Mouse (Mus musculus): ENCODE results near the gene Fam198b.
A peak's percentile ranks its signal among the peaks of the same experiment; 100 is the strongest.

Gene Fam198b

GRCm38 (mm10) chr3:79884305-79884704 lies at the start of gene Fam198b:
Fam198b (plus strand) TSS chr3:79884533.
- no peak for DNase-seq (ENCODE audit: low spot score in 2 of 2)

GRCm38 (mm10) chr3:79838751-79839150 lies 45.6 kb upstream of the Fam198b start:
- DNase-seq (ENCODE audit: low spot score in 2 of 2) = no peak

- DNase-seq (ENCODE audit: low spot score in 2 of 2) = no peak
These were observed 42.9 kb upstream of the Fam198b start for GRCm38 (mm10) chr3:79841475-79841874.

- DNase-seq (ENCODE audit: low spot score in 2 of 2) = peak; percentile 28 to 33
These were observed 42.2 kb upstream of the Fam198b start for GRCm38 (mm10) chr3:79842165-79842564.

- peak; percentile 71 to 74 for DNase-seq (ENCODE audit: low spot score in 2 of 2)
These were observed 41.7 kb upstream of the Fam198b start for GRCm38 (mm10) chr3:79842616-79843016.

GRCm38 (mm10) chr3:79843999-79844398 lies 40.3 kb upstream of the Fam198b start:
- DNase-seq (ENCODE audit: low spot score in 2 of 2) = peak in 1 of 2 experiments; percentile 15

DNA sequence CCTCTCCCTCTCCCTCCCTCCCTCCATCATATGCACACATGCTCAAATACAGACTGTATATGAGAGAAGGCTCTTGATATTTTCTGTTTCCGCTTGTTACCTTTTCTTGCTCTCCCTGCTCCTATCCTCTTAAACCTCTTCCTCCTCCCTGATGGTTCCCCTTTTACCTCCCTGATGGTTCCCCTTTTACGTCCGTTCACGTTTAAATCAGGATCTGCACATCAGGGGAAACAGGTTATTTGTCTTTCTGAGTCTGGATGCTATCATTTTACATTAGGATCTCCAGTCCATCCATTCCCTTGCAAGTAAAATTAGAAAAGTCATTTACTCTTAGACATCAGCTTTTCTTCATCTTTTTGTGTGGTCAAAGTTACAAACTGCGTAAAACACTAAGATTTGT lies 37.7 kb upstream of the Fam198b start:
- no peak for DNase-seq (ENCODE audit: low spot score in 2 of 2)

DNA sequence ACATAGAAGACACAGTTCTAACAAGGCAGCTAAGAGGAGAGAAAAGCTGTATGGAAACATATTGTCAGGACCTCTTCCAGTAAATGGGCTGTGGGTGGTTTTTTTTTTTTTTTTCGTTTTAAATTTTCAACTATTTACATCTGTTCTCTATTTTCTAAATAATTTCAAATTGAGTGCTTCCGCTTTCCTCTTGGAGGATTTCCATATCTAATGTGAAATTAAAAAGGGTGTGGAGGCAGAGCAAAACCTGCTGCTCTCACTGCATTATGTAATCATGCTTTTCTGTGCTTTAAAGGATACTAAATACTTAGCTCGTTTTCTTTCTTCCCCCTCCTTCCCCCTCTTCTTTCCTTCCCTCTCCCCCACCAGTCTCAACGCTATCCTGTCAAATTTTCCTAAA lies 35.5 kb upstream of the Fam198b start:
- DNase-seq (ENCODE audit: low spot score in 2 of 2) = no peak

GRCm38 (mm10) chr3:79849621-79850020 lies 34.7 kb upstream of the Fam198b start:
- no peak for DNase-seq (ENCODE audit: low spot score in 2 of 2)

GRCm38 (mm10) chr3:79850656-79851055 lies 33.7 kb upstream of the Fam198b start:
- DNase-seq (ENCODE audit: low spot score in 2 of 2) = no peak

- no peak for DNase-seq (ENCODE audit: low spot score in 2 of 2)
These were observed 32.2 kb upstream of the Fam198b start for GRCm38 (mm10) chr3:79852108-79852507.

DNA sequence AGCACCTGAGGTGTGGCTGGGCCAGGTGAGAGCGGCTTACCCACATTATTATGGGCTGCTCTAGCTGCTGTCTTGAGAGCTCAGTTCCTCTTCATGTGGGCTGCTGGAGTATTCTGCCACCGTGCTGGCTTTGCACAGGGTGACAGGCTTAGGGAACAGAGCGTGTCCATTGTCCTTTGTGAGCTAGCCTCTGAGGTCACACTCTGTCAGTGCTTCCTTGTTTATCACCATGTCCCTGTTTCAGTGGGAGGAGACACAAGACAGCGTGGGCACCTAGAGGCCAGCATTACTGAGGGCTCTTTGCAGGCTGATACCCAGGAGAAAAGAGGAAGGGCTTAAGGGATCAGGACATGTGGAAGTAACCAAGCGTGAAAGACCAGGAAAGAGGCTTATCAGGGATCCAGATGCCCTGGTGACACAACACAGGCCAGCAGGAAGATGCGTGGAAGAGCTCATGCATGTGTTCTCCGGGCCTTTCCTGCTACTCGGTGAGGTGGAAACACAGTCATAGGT lies 31.6 kb upstream of the Fam198b start, which contains the start of gene Tmem144:
Gene Tmem144, minus strand, starts transcription at position 120 of the 513 bp plus-strand sequence.
- no peak for DNase-seq (ENCODE audit: low spot score in 2 of 2)

- no peak for DNase-seq (ENCODE audit: low spot score in 2 of 2)
These were observed 26.6 kb upstream of the Fam198b start for GRCm38 (mm10) chr3:79857780-79858179.

- no peak for DNase-seq (ENCODE audit: low spot score in 2 of 2)
These were observed 26.1 kb upstream of the Fam198b start for GRCm38 (mm10) chr3:79858221-79858620.

DNA sequence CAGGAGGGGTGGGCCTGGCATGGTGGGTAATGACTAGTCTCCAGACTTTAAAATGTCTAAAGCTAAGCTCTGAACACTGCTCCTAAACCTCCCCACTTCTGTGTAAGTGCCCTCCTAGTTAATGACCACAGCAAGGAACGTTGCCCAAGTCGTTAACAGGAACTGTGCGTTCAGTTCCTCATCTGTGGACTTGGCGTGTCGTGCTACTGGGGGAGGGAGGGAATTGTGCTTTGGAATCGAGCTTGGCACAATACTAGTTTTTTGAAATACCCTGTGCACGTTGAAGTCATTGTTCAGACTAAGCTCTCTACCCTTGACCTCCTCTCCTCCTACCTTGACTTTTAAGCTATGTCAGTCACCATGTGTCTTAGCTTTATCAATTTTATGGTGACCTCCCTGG lies 19.5 kb upstream of the Fam198b start:
- no peak for DNase-seq (ENCODE audit: low spot score in 2 of 2)

GRCm38 (mm10) chr3:79866089-79866488 lies 18.2 kb upstream of the Fam198b start:
- DNase-seq (ENCODE audit: low spot score in 2 of 2) = no peak

- DNase-seq (ENCODE audit: low spot score in 2 of 2) = no peak
These were observed 17.8 kb upstream of the Fam198b start for GRCm38 (mm10) chr3:79866526-79866925.

GRCm38 (mm10) chr3:79867121-79867709 lies 17.1 kb upstream of the Fam198b start:
- no peak for DNase-seq (ENCODE audit: low spot score in 2 of 2)

- DNase-seq (ENCODE audit: low spot score in 2 of 2) = no peak
These were observed 8.9 kb upstream of the Fam198b start for GRCm38 (mm10) chr3:79875471-79875870.

DNA sequence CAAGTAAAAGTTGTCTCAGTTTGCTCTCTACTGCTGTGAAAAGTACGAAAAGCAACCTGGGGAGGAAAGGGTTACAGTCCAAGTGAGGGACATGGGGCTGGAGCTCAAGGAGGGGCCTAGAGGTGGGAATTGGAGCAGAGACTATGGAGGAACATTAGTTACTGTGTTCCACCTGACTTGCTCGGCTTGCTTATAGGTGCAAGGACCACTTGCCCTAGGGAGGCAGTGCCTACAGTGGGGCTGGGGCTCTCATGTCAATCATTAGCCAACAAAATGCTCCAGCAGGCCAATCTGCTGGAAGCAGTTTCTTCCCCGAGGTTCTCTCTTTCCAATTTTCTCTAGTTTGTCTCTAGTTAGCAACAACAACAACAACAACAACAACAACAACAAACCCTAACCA lies 6.0 kb upstream of the Fam198b start:
- DNase-seq (ENCODE audit: low spot score in 2 of 2) = no peak

- DNase-seq (ENCODE audit: low spot score in 2 of 2) = no peak
These were observed 5.1 kb upstream of the Fam198b start for GRCm38 (mm10) chr3:79879246-79879645.

GRCm38 (mm10) chr3:79881645-79882044 lies 2.7 kb upstream of the Fam198b start:
- DNase-seq (ENCODE audit: low spot score in 2 of 2) = no peak

DNA sequence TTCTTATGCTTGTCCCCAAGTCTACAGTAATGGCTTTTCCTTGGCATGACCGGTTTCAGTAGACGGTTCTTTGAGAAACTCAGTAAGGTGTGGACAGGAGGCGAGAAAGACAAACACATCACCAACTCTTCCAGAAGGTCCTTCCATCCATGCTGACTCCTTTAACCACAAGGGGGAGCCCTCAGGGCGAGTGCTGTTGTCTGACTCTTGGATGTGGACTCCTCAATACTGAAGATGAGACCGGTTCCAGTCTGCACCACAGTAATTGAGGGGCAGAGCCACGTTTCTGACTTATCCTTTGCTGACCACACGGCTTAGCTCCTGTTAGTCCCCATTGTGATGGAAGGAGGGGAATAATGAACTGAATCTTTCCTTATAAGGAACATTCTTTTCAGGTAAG lies 1.2 kb upstream of the Fam198b start:
- peak; percentile 40 to 74 for DNase-seq (ENCODE audit: low spot score in 2 of 2)

DNA sequence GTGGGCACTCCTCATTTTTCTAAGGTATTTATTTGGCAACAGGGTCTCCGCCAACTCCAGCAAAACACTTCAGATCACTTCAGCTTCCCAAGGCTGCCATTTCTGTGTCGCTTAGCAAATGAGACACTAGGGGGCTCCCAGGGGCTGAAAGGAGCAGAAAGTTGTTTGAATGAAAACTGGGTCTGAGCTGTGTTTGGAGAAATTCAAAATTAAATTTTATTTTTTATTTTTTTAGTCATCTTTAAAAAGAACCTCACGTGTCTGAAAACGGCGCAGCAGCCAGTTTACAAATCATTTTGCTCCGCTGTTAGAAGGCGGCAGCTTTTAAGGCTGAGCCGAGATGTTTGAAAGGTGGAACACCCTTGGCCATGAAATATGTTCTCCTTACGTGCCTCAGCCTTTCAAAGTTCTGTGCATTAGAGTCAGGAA lies 442 bp downstream of the Fam198b start:
- peak; percentile 47 to 75 for DNase-seq (ENCODE audit: low spot score in 2 of 2)

Data from heart, adult 9 months (tissue).